Comparison of ENCODE assay signal across 1 mouse cellular context in the genomic region with DNA sequence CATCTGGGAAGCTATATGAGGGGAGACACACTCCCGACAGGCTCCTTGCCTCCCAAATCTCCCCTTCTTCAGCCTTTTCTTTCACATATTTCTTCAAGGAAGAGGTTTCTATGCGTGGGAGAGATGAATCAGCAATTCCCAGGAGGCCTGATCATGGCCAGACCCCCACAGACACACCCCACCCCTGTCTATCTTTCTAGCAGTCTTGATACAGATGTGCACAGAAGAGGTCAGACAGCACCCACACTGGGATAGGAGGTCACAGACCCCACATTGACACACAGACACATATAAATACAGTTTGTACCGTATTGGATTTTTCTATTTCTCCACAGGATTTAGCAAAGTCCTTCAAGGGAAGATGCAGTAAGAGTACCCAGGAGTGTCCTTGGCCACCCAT.
TF ChIP-seq lines count a peak whose summit lies in the region.

No protein-coding gene starts in this region.

TF ChIP-seq in MEL, 35 proteins besides CTCF, POLR2A, EP300 and RAD21:
- no peak for TF ChIP-seq E2F4 (IDR thresholded peaks at IDR 0.05; ENCODE audit: borderline replicate concordance, low read depth, low read length)
- TF ChIP-seq ZNF384 (IDR thresholded peaks at IDR 0.05; ENCODE audit: low read depth, low read length): no peak
- TF ChIP-seq MXI1 (IDR thresholded peaks at IDR 0.05; ENCODE audit: low read depth, low read length): no peak
- no peak for TF ChIP-seq ZC3H11A (IDR thresholded peaks at IDR 0.05; ENCODE audit: low read depth, low read length)
- TF ChIP-seq MEF2A (IDR thresholded peaks at IDR 0.05; ENCODE audit: extremely low read depth, insufficient replicate concordance, low read depth, low read length, poor library complexity, severe bottlenecking): no peak
- no peak for TF ChIP-seq SIN3A (IDR thresholded peaks at IDR 0.05; ENCODE audit: low read length)
- no peak for TF ChIP-seq ETS1 (IDR thresholded peaks at IDR 0.05; ENCODE audit: low read depth, low read length)
- no peak for TF ChIP-seq BHLHE40 (IDR thresholded peaks at IDR 0.05; ENCODE audit: borderline replicate concordance, low read depth, low read length)
- TF ChIP-seq JUND (IDR thresholded peaks at IDR 0.05; ENCODE audit: low read depth, low read length): no peak
- TF ChIP-seq GABPA (IDR thresholded peaks at IDR 0.05; ENCODE audit: low read depth, low read length): no peak
